Mouse (Mus musculus): ENCODE results near the gene Dnaja3. TPM values are rescaled to one million over a fixed set of nuclear protein-coding genes. Genes with fewer than 3 reads are reported as not detected.

Dnaja3 gene
- polyA plus RNA-seq, 1 experiment = 21.3 TPM

DNA sequence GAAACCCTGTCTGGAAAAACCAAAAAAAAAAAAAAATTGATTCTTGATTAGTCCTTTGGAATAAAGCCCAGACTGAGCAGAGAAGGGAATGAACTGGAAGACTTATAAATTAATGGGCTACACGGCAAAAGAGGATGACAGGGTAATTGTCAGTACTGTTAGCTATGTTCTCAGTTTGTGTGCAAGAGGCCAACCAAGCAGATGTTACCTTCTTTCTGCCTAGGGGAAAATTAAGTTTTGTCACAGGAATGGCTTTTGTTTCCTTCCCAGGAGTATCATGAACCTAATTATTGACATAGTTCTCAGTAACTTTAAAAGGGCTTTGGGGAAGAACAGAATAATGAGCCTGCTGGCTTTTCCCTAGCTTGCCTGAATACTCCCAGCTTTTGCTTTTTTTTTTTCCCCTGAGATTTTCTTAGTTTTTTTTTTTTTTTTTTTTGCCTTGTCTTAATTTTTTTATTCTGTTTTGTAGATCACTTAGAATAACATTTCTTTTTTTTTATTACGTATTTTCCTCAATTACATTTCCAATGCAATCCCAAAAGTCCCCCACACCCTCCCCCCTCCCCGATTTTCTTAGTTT is 91.1 kb downstream of the Dnaja3 start:
- Histone ChIP-seq H3K27ac (ENCODE audit: insufficient read depth, low read depth, low read length) (no peak overlapping the region), H3K4me1 (ENCODE audit: control insufficient read depth, insufficient read depth, low read length) (peaks cover 29% of the 10 kb centered on the region), H3K4me3 (ENCODE audit: insufficient read depth, low read length) (no peak overlapping the region)
- no peak for TF ChIP-seq CTCF (IDR thresholded peaks at IDR 0.05; ENCODE audit: low read depth, low read length)
- no peak for TF ChIP-seq POLR2A (IDR thresholded peaks at IDR 0.05; ENCODE audit: borderline replicate concordance, low read depth, low read length)

- no peak for TF ChIP-seq POLR2A (IDR thresholded peaks at IDR 0.05; ENCODE audit: borderline replicate concordance, low read depth, low read length)
- Histone ChIP-seq H3K4me1 (ENCODE audit: control insufficient read depth, insufficient read depth, low read length) (peaks cover 23% of the 10 kb centered on the region), H3K27ac (ENCODE audit: insufficient read depth, low read depth, low read length) (no peak overlapping the region), H3K4me3 (ENCODE audit: insufficient read depth, low read length) (no peak overlapping the region)
These were observed 96.5 kb downstream of the Dnaja3 start for GRCm38 (mm10) chr16:4736262-4736661.

- no peak overlapping the region for H3K4me3 ChIP-seq (ENCODE audit: insufficient read depth, low read length)
- TF ChIP-seq POLR2A (IDR thresholded peaks at IDR 0.05; ENCODE audit: borderline replicate concordance, low read depth, low read length) = no peak
- no peak for TF ChIP-seq CTCF (IDR thresholded peaks at IDR 0.05; ENCODE audit: low read depth, low read length)
These were observed 100.2 kb downstream of the Dnaja3 start for GRCm38 (mm10) chr16:4739994-4740393.

DNA sequence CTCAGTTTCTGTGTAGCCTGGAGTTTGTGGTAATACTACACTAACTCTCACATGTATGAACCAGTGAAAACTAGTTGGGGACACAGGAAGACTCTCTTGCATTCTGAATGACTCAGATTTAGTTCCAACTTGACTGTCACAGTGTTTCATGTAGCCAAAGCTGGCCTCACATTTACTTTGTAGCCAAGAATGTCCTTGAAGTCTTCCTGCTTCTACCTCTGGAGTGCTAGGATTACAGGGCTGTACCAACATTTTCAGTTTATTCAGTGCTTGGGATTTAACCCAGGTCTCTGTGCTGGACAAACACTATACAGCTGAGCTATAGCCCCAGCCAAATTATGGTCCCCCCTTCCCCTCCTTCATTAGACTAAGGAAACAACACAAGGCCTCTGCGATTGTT is 102.4 kb downstream of the Dnaja3 start:
- TF ChIP-seq POLR2A (IDR thresholded peaks at IDR 0.05; ENCODE audit: borderline replicate concordance, low read depth, low read length) = no peak
- no peak for TF ChIP-seq CTCF (IDR thresholded peaks at IDR 0.05; ENCODE audit: low read depth, low read length)
- peaks cover 5% of the 10 kb centered on the region; the same call in 1 of the 2 replicates for H3K4me1 ChIP-seq (ENCODE audit: control insufficient read depth, insufficient read depth, low read length)
- no peak overlapping the region for H3K27ac ChIP-seq (ENCODE audit: insufficient read depth, low read depth, low read length)
- no peak overlapping the region for H3K4me3 ChIP-seq (ENCODE audit: insufficient read depth, low read length)

More at GRCm38 (mm10) chr16:4739994-4740393, 100.2 kb downstream of the Dnaja3 start:
- Histone ChIP-seq H3K4me1 (ENCODE audit: control insufficient read depth, insufficient read depth, low read length) (peaks cover 14% of the 10 kb centered on the region), H3K27ac (ENCODE audit: insufficient read depth, low read depth, low read length) (no peak overlapping the region)

GRCm38 (mm10) chr16:4752155-4752554 is 112.4 kb downstream of the Dnaja3 start:
- Histone ChIP-seq H3K4me1 (ENCODE audit: control insufficient read depth, insufficient read depth, low read length) (peaks cover 18% of the 10 kb centered on the region), H3K4me3 (ENCODE audit: insufficient read depth, low read length) (no peak overlapping the region), H3K27ac (ENCODE audit: insufficient read depth, low read depth, low read length) (no peak overlapping the region)
- TF ChIP-seq CTCF (IDR thresholded peaks at IDR 0.05; ENCODE audit: low read depth, low read length) (no peak), POLR2A (IDR thresholded peaks at IDR 0.05; ENCODE audit: borderline replicate concordance, low read depth, low read length) (no peak)

- peak overlapping the region; percentile 78 for H3K27ac ChIP-seq (ENCODE audit: insufficient read depth, low read depth, low read length)
- TF ChIP-seq CTCF (IDR thresholded peaks at IDR 0.05; ENCODE audit: low read depth, low read length) (no peak), POLR2A (IDR thresholded peaks at IDR 0.05; ENCODE audit: borderline replicate concordance, low read depth, low read length) (no peak)
- H3K4me1 ChIP-seq (ENCODE audit: control insufficient read depth, insufficient read depth, low read length) = peaks cover 18% of the 10 kb centered on the region
- no peak overlapping the region for H3K4me3 ChIP-seq (ENCODE audit: insufficient read depth, low read length)
These were observed 114.3 kb downstream of the Dnaja3 start for GRCm38 (mm10) chr16:4754045-4754444.

DNA sequence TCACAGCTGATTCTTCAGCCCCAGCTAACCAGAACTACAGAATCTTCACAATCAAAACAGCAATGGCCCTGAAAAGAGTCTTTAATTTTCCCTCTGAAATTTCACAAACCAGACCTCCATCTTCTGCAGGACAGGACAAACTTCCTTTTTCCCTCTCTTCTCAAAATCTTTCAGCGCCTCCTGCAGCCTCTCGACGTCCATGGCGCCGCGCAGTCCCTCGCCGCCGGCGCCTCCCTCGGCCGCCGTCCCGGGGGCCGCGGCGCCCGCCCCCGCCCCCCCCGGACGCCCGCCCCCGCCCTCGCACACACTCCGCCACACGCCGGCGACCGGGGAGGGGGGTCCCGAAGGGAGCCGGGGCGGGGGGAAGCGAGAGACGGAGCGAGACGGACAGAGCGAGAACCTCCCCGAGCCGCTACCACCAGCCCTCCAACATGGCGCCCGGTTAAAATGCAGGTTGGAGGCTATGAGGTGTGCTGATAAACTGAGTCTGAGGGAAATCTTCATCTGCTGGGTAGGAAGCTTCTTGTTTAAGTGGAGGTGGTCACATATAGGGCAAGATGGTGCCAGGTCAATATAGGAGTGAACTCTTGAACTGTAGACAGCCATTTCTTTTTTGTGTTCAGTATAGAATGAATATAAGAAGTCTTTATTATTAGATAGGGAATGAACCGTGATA is 117.0 kb downstream of the Dnaja3 start:
- peak overlapping the region; percentile 16; the same call in 1 of the 2 replicates for H3K27ac ChIP-seq (ENCODE audit: insufficient read depth, low read depth, low read length)
- peaks cover 18% of the 10 kb centered on the region for H3K4me1 ChIP-seq (ENCODE audit: control insufficient read depth, insufficient read depth, low read length)
- H3K4me3 ChIP-seq (ENCODE audit: insufficient read depth, low read length) = peak overlapping the region; percentile 50

Other genes starting within 250 kb of the Dnaja3 start
- gene Adcy9, start 219.5 kb upstream of the Dnaja3 start, polyA plus RNA-seq (2012; ENCODE audit: insufficient read depth, insufficient read length, missing spikeins) = 8.2 and 10.5 TPM in 2 replicates
- gene Srl, start 98.2 kb upstream of the Dnaja3 start, polyA plus RNA-seq (2012; ENCODE audit: insufficient read depth, insufficient read length, missing spikeins) = 1.6 and 3.8 TPM in 2 replicates
- 7.1 and 8.0 TPM in 2 replicates for gene Tfap4, start 80.1 kb upstream of the Dnaja3 start, polyA plus RNA-seq (2012; ENCODE audit: insufficient read depth, insufficient read length, missing spikeins)
- gene Glis2, start 45.3 kb upstream of the Dnaja3 start, polyA plus RNA-seq (2012; ENCODE audit: insufficient read depth, insufficient read length, missing spikeins) = 0.65 and 1.3 TPM in 2 replicates
- 27.3 and 39.7 TPM in 2 replicates for gene Pam16, start 15.0 kb upstream of the Dnaja3 start, polyA plus RNA-seq (2012; ENCODE audit: insufficient read depth, insufficient read length, missing spikeins)
- gene Vasn, start within 50 bp of the Dnaja3 start, polyA plus RNA-seq (2012; ENCODE audit: insufficient read depth, insufficient read length, missing spikeins) = 1.5 TPM in 1 of 2 replicates, not detected in the other
- gene Coro7, start 39.8 kb downstream of the Dnaja3 start, polyA plus RNA-seq (2012; ENCODE audit: insufficient read depth, insufficient read length, missing spikeins) = 110 and 115 TPM in 2 replicates
- gene Nmral1, start 79.4 kb downstream of the Dnaja3 start, polyA plus RNA-seq (2012; ENCODE audit: insufficient read depth, insufficient read length, missing spikeins) = 16.0 and 18.7 TPM in 2 replicates
- gene Hmox2, start 86.4 kb downstream of the Dnaja3 start, polyA plus RNA-seq (2012; ENCODE audit: insufficient read depth, insufficient read length, missing spikeins) = 230 and 252 TPM in 2 replicates
- 32.4 and 32.9 TPM in 2 replicates for gene Cdip1, start 150.3 kb downstream of the Dnaja3 start, polyA plus RNA-seq (2012; ENCODE audit: insufficient read depth, insufficient read length, missing spikeins)
- not detected in 2 replicates for gene 4930562C15Rik, start 195.4 kb downstream of the Dnaja3 start, polyA plus RNA-seq (2012; ENCODE audit: insufficient read depth, insufficient read length, missing spikeins)
- 68.4 and 72.6 TPM in 2 replicates for gene Ubald1, start 240.3 kb downstream of the Dnaja3 start, polyA plus RNA-seq (2012; ENCODE audit: insufficient read depth, insufficient read length, missing spikeins)
- 66.4 and 75.4 TPM in 2 replicates for gene Mgrn1, start 246.3 kb downstream of the Dnaja3 start, polyA plus RNA-seq (2012; ENCODE audit: insufficient read depth, insufficient read length, missing spikeins)